Mouse (Mus musculus): ENCODE data around the gene Gatm. TPM values are rescaled to one million over a fixed set of nuclear protein-coding genes. Genes with fewer than 3 reads are reported as not detected.

Gene Gatm
- polyA plus RNA-seq, 1 experiment from 2014 or later = 19.3 TPM

GRCm38 (mm10) chr2:122601354-122601753 is 9.7 kb downstream of the Gatm start:
- no peak overlapping the region for H3K4me2 ChIP-seq
- no peaks in the 10 kb centered on the region for H3K36me3 ChIP-seq
- no peak overlapping the region for H3K4me3 ChIP-seq
- H3K9ac ChIP-seq = no peak overlapping the region
- no peaks in the 10 kb centered on the region for H3K4me1 ChIP-seq
- ATAC-seq = no peak
- H3K27me3 ChIP-seq (replicated peaks) = no peaks in the 10 kb centered on the region
- no peak overlapping the region for H3K27ac ChIP-seq
- WGBS (ENCODE audit: insufficient replicate concordance) = 74% methylated on average over 2 of the region's 2 CpGs
- H3K9me3 ChIP-seq (replicated peaks) = no peaks in the 10 kb centered on the region

DNA sequence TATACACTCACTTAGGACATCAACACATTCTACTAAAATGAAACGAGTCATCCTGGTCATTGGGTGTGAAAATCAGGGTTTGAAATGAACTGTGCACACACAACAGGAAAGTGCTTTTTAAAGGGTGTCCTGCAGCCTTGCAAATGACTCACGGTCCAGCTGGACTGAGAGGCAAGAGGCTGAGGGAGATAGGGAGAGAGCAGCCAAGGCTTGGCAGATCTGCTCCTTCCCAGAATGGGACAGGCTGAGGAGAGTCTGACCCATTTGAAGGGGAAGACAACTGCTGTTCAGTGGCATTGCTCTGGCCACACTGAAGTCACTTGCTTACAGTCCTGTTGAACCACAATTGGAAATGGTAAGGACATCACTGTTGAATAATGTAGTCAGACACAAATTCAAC is 11.4 kb downstream of the Gatm start:
- Histone ChIP-seq H3K4me2 (no peak overlapping the region), H3K4me1 (no peaks in the 10 kb centered on the region), H3K27me3 (replicated peaks) (no peaks in the 10 kb centered on the region), H3K4me3 (no peak overlapping the region), H3K27ac (no peak overlapping the region), H3K36me3 (no peaks in the 10 kb centered on the region), H3K9me3 (replicated peaks) (no peaks in the 10 kb centered on the region), H3K9ac (no peak overlapping the region)
- 61% methylated on average over 2 of the region's 2 CpGs for WGBS (ENCODE audit: insufficient replicate concordance)
- no peak for ATAC-seq

- H3K36me3 ChIP-seq = no peaks in the 10 kb centered on the region
- no peaks in the 10 kb centered on the region for H3K9me3 ChIP-seq (replicated peaks)
- H3K27me3 ChIP-seq (replicated peaks) = no peaks in the 10 kb centered on the region
- H3K4me1 ChIP-seq = no peaks in the 10 kb centered on the region
- H3K9ac ChIP-seq = no peak overlapping the region
- no peak overlapping the region for H3K27ac ChIP-seq
- no peak overlapping the region for H3K4me2 ChIP-seq
- WGBS (ENCODE audit: insufficient replicate concordance) = 75% methylated on average over 16 of the region's 16 CpGs
- H3K4me3 ChIP-seq = no peak overlapping the region
- ATAC-seq = no peak
These were observed 15.6 kb downstream of the Gatm start for GRCm38 (mm10) chr2:122595461-122595860.

GRCm38 (mm10) chr2:122591213-122591612 is 19.9 kb downstream of the Gatm start:
- 0 out of 2 replicates have a peak, but pooled peaks have one; percentile 46 for ATAC-seq
- no peaks in the 10 kb centered on the region for H3K36me3 ChIP-seq
- no peak overlapping the region for H3K9ac ChIP-seq
- H3K4me3 ChIP-seq = no peak overlapping the region
- H3K4me1 ChIP-seq = no peaks in the 10 kb centered on the region
- no peak overlapping the region for H3K27ac ChIP-seq
- WGBS (ENCODE audit: insufficient replicate concordance) = 31% methylated on average over 2 of the region's 2 CpGs
- no peaks in the 10 kb centered on the region for H3K27me3 ChIP-seq (replicated peaks)
- no peak overlapping the region for H3K4me2 ChIP-seq
- no peaks in the 10 kb centered on the region for H3K9me3 ChIP-seq (replicated peaks)

GRCm38 (mm10) chr2:122590351-122590750 is 20.8 kb downstream of the Gatm start:
- Histone ChIP-seq H3K27me3 (replicated peaks) (no peaks in the 10 kb centered on the region), H3K4me2 (no peak overlapping the region), H3K4me1 (no peaks in the 10 kb centered on the region), H3K4me3 (no peak overlapping the region), H3K27ac (no peak overlapping the region), H3K9me3 (replicated peaks) (no peaks in the 10 kb centered on the region), H3K36me3 (no peaks in the 10 kb centered on the region), H3K9ac (no peak overlapping the region)
- 43% methylated on average over 1 of the region's 1 CpGs for WGBS (ENCODE audit: insufficient replicate concordance)
- no peak for ATAC-seq

GRCm38 (mm10) chr2:122587861-122588519 is 23.1 kb downstream of the Gatm start:
- WGBS (ENCODE audit: insufficient replicate concordance) = 68% methylated on average over 8 of the region's 8 CpGs
- Histone ChIP-seq H3K9ac (no peak overlapping the region), H3K9me3 (replicated peaks) (no peaks in the 10 kb centered on the region), H3K27me3 (replicated peaks) (no peaks in the 10 kb centered on the region), H3K4me2 (no peak overlapping the region), H3K4me3 (no peak overlapping the region), H3K4me1 (no peaks in the 10 kb centered on the region), H3K27ac (no peak overlapping the region), H3K36me3 (no peaks in the 10 kb centered on the region)
- ATAC-seq = no peak

GRCm38 (mm10) chr2:122586258-122586657 is 24.8 kb downstream of the Gatm start:
- Histone ChIP-seq H3K27ac (no peak overlapping the region), H3K4me1 (no peaks in the 10 kb centered on the region), H3K36me3 (no peaks in the 10 kb centered on the region), H3K9ac (no peak overlapping the region), H3K9me3 (replicated peaks) (no peaks in the 10 kb centered on the region), H3K4me3 (no peak overlapping the region), H3K27me3 (replicated peaks) (no peaks in the 10 kb centered on the region), H3K4me2 (no peak overlapping the region)
- 48% methylated on average over 3 of the region's 3 CpGs for WGBS (ENCODE audit: insufficient replicate concordance)
- no peak for ATAC-seq

DNA sequence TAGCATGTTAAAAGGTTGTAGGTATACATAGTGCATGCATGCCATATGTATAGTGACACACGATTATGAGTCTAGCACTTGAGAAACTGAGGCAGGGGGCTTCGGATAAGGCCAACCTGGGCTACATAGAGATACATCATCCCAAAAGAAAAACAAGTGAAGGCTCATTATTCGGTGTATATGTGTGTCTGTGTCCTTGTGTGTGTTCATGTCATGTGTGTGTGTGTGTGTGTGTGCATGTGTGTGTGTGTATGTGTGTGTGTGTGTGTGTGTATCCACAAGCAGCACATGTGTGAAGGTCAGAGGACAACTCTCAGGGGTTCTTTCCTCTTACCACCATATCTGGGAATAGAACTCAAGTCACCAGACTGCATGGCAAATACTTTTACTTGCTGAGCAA is 28.8 kb downstream of the Gatm start:
- no peaks in the 10 kb centered on the region for H3K27me3 ChIP-seq (replicated peaks)
- no peaks in the 10 kb centered on the region for H3K36me3 ChIP-seq
- no peak overlapping the region for H3K9ac ChIP-seq
- H3K9me3 ChIP-seq (replicated peaks) = no peaks in the 10 kb centered on the region
- no peak for ATAC-seq
- no peak overlapping the region for H3K4me2 ChIP-seq
- no peaks in the 10 kb centered on the region for H3K4me1 ChIP-seq
- H3K4me3 ChIP-seq = no peak overlapping the region
- 65% methylated on average over 3 of the region's 3 CpGs for WGBS (ENCODE audit: insufficient replicate concordance)
- H3K27ac ChIP-seq = no peak overlapping the region

DNA sequence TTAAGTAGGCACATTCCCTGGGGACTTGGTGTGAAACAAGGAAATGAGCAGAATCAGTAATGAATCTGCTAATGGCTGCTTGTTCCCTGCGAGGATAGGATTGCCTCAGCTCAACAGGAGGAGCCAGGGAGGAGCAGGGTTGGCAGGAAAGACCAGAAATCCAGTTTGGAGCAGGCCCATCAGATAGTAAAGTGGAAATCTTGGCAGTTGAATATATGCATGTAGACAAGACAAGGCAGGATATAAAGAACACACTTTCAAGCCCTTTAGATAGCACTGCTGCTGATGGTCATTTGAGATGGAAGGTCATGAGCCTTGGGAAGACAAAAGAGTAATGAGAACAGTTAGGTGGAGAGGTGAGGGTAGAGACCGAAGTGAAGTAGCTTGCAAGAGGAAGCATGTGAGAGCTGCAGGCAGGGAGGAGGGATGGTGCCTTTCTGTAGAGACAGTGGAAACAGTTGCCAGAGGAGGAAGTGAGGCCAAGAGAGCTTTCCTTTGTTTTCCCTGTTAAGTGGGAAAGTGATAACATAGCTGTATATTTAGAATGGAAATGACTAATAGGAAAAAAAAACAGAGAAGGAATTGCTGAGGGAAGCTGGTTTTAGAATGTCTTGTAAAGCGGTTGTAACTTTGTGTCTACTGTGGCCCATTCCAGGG is 29.6 kb downstream of the Gatm start:
- no peaks in the 10 kb centered on the region for H3K36me3 ChIP-seq
- no peak for ATAC-seq
- no peak overlapping the region for H3K9ac ChIP-seq
- WGBS (ENCODE audit: insufficient replicate concordance) = 40% methylated on average over 3 of the region's 3 CpGs
- H3K4me3 ChIP-seq = no peak overlapping the region
- no peaks in the 10 kb centered on the region for H3K9me3 ChIP-seq (replicated peaks)
- no peaks in the 10 kb centered on the region for H3K27me3 ChIP-seq (replicated peaks)
- H3K4me1 ChIP-seq = no peaks in the 10 kb centered on the region
- no peak overlapping the region for H3K4me2 ChIP-seq
- H3K27ac ChIP-seq = peak overlapping the region; percentile 62; the same call in 1 of the 2 replicates

GRCm38 (mm10) chr2:122580426-122580825 is 30.7 kb downstream of the Gatm start:
- ATAC-seq = no peak
- Histone ChIP-seq H3K9me3 (replicated peaks) (no peaks in the 10 kb centered on the region), H3K4me2 (no peak overlapping the region), H3K4me3 (no peak overlapping the region), H3K4me1 (no peaks in the 10 kb centered on the region), H3K36me3 (no peaks in the 10 kb centered on the region), H3K27me3 (replicated peaks) (no peaks in the 10 kb centered on the region), H3K9ac (no peak overlapping the region), H3K27ac (no peak overlapping the region)
- 58% methylated on average over 10 of the region's 10 CpGs for WGBS (ENCODE audit: insufficient replicate concordance)

- Histone ChIP-seq H3K4me1 (no peaks in the 10 kb centered on the region), H3K4me3 (no peak overlapping the region), H3K36me3 (no peaks in the 10 kb centered on the region), H3K4me2 (no peak overlapping the region), H3K27ac (no peak overlapping the region), H3K9me3 (replicated peaks) (no peaks in the 10 kb centered on the region), H3K9ac (no peak overlapping the region), H3K27me3 (replicated peaks) (no peaks in the 10 kb centered on the region)
- 54% methylated on average over 1 of the region's 1 CpGs for WGBS (ENCODE audit: insufficient replicate concordance)
- no peak for ATAC-seq
These were observed 33.8 kb downstream of the Gatm start for GRCm38 (mm10) chr2:122577316-122577715.

DNA sequence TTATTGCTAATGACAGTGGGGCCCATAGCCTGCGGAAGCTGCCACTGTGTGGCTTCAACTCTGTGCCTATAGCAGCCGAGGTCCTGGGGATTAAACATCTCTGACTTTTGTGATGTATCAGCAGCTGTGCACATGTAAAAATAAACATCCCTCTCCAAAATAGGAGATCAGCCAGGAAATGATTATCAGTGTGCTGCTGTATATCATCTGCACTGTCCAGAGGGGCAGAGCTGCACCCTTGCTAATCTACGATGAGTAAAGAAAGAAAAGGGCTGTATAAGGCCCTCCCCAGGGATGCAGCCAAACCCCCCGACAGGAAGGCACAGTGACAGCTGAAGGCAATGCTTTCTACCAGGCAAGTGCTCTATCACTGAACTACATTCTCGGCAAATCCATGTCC is 34.8 kb downstream of the Gatm start:
- Histone ChIP-seq H3K4me1 (no peaks in the 10 kb centered on the region), H3K4me2 (no peak overlapping the region), H3K9me3 (replicated peaks) (no peaks in the 10 kb centered on the region), H3K9ac (no peak overlapping the region), H3K27ac (no peak overlapping the region), H3K36me3 (no peaks in the 10 kb centered on the region), H3K4me3 (no peak overlapping the region), H3K27me3 (replicated peaks) (no peaks in the 10 kb centered on the region)
- ATAC-seq = peak; percentile 40; the same call in 1 of the 2 replicates
- WGBS (ENCODE audit: insufficient replicate concordance) = 46% methylated on average over 5 of the region's 5 CpGs

Data from liver, embryonic 12.5 days (tissue).